Mouse (Mus musculus) spleen, postnatal 36 days (tissue): ENCODE data around the gene Rai14.
A peak's percentile ranks its signal among the peaks of the same experiment; 100 is the strongest.

Experiments
- DNase-seq, 2 experiments: peaks; one replicate each; pipeline ENCODE4 v3.0.0; 2022; ENCODE audit warnings: low spot score in 2 of 2, mixed read lengths in 1 of 2

Rai14 gene

DNA sequence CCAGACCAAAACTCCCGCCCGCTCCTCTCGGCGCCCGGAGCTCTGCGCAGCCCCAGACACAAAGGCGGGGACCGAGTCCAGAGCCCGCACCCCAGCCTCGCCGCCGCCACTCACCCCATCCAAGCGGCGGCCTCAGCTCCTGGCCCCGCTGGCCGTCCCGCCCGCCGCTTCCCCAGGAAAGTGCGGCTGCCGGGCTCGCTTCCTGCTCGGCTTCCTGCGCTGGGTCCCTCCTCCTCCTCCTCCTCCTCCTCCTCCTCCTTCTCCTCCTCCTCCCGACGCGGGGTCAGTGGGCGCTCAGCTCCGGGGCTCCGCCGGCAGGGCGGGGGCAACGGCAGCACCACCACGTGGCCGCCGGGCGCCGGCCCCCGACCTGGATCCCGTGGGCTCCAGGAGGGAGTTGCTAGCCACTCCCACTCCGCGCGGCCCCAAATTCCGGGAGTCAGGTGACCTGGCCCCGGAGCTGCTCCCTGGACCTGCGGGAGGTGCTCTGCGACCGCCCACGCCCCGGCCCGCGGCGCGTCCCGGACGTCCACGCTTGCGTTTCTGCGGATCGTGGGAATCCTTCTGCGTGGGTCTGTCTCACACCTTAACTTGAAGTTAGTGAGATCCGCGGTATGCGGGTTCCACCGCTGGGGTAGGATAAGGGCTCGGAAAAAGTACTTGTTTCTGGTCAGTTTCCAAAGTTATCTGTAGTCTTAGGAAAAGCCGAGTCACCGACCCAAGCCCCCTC lies at the start of gene Rai14:
Gene Rai14 (minus strand): TSS at position 216 of the 730 bp plus-strand sequence.
- peak; percentile 4 to 7 for DNase-seq

- no peak for DNase-seq
Measured at GRCm38 (mm10) chr15:10761441-10761840, 47.0 kb upstream of the Rai14 start.

DNA sequence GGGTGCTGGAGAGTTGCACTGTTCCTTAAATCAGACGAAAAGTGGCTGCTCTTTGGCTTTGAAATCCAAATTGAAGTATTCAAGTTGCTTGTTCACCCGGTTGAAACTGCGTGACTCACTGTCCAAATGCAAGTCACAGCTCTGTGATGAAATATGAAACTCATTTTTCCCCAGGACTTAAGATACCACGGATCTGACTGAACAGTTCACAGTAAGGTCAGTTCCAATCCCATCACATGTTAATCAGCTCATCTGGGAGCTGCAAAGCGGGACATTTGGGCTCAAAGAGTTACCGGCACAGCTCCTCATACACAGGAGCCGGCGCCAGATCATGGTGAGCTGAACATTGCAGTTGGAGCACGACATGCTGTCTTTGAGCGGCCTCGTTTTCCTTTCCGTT lies 45.6 kb upstream of the Rai14 start:
- no peak for DNase-seq

DNA sequence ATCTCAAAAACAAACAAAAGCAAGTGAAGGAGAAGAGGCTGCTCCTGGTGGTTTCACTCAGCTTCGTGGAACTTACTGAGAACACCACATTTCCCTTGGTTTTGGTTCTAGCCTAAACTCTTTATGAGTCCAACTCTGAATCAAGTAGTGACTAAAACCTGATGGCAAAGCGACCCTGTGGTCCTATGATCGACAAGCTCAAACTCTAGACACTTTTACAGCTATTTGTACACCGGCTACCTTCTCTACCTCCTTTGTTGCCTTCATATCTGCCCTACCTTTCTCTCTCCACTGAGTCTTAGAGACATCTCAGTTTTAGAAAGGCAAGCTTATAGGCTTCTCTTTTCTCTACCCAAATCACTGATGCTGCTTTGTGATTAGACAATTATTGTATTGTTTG lies 45.0 kb upstream of the Rai14 start:
- DNase-seq: no peak

GRCm38 (mm10) chr15:10758808-10759207 lies 44.4 kb upstream of the Rai14 start:
- no peak for DNase-seq

GRCm38 (mm10) chr15:10751141-10751540 lies 36.7 kb upstream of the Rai14 start:
- DNase-seq: no peak

DNA sequence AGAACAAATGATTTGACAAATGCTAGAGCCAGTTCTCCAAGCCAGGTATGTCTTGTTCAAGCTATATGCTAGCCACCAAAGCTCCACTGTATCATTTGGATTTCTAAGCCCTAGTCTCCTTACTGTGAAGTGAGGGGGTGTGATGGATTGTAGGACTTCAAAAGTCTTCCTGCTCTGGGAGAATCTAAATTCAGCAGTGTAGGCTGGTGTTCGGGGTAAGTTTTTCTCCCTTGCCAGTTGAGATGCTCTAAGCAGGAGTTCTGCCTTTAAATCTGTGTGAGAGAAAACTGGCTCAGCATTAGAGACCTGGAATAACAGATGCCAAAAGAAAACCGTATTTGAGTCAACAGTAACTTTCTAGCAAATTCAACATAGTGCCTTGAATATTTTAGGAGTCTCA lies 35.9 kb upstream of the Rai14 start:
- no peak for DNase-seq

GRCm38 (mm10) chr15:10749678-10750077 lies 35.3 kb upstream of the Rai14 start:
- no peak for DNase-seq

GRCm38 (mm10) chr15:10747638-10748037 lies 33.2 kb upstream of the Rai14 start:
- no peak for DNase-seq

- no peak for DNase-seq
Measured at GRCm38 (mm10) chr15:10747226-10747625, 32.8 kb upstream of the Rai14 start.

- DNase-seq: no peak
Measured at GRCm38 (mm10) chr15:10746303-10747051, 32.1 kb upstream of the Rai14 start.

DNA sequence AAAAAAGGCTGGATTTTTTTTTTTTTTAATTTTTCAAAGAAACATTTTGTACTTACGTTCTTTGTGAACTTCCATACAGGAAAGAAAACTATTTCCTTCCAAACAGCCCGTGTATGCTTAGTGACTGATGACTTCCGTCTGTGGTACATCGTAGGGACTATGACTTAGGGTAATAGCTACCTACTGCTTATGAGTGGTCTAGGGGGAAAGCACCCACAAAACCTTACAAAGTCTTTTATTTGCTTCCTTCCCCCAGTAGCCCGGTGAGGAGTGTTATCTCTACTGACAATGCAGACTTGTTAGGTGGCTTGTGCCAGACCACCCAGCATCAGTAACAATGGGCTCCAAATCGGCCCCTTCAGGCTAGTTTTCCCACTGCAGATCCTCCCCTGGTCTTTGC lies 28.0 kb upstream of the Rai14 start:
- no peak for DNase-seq

DNA sequence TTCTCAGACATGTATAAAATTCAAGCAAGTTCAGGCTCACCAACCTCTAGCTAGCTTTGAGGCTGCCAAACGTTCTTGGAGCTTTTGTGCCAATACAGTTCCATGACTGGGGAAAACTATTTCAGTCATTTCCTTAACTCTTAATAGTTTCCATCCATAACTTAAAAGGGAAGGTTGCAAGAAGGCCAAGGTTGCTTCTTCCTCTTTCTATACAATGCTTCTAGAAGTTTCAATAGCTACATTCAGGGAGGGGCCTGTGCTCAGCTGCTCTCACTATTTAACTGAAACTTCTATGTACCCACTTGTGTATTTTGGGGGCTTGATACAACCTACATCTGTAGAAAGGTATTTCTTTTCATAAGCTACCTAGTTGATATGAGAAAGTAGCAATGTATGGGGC lies 24.9 kb upstream of the Rai14 start:
- DNase-seq: no peak

GRCm38 (mm10) chr15:10738354-10739142 lies 24.1 kb upstream of the Rai14 start:
- DNase-seq: no peak

- no peak for DNase-seq
Measured at GRCm38 (mm10) chr15:10735948-10736347, 21.5 kb upstream of the Rai14 start.

DNA sequence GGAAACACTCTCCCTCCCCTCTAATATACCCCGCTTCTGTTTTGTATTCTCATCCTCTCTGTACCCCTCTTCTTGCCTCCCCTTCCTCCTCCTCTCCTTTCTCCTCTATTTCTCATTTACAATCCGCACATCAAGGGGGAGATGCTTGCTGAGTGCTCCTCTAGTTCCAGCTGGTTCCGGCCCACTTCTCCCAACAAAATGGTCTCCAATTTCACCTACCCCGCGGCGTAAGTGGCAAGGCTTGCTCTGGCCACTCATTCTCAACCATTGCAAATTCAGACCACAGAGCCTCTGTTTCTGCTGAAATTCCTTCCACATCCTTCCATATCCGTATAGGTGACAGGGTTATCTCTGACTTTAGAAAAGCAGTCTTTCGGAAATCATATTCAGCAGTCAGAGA lies 20.8 kb upstream of the Rai14 start:
- DNase-seq: no peak

- no peak for DNase-seq
Measured at GRCm38 (mm10) chr15:10731398-10731797, 17.0 kb upstream of the Rai14 start.

DNA sequence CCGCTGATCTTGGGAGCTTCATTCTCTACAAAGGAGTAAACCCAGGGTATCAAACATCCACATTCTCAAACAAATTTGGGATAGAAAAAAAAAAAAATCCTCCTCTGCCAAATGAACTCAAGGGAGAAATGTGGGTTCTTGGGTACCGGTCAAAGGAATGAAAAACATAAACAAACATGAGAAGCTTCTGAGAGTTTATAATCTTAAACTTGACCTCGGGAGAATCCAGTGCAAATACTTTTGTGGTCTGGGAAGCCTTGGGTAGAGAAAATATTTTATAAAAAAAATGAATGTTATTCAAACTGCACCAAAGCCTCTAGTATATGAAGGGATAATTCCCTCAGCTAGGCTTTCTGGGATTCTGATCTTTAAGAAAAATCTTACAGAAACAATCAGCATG lies 11.8 kb upstream of the Rai14 start:
- no peak for DNase-seq

DNA sequence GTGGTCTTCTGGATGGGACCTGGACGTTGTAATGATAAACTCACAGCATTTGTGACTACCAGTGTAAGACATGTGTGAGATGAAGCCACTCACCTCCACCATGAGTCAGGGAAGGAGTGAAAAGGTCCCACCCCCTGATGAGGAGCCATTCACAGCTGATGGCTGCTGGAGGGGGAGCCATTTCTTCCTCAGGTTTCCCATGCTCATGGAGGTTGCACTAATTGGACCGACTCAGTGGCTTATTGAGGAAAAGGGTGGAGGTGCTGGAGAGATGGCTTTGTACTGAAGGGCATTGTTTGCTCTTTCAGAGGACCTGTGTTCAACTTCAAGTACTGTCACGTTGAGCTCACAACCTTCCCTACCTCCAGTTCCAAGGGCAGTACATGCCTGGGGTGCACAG lies 10.4 kb upstream of the Rai14 start:
- DNase-seq: no peak

DNA sequence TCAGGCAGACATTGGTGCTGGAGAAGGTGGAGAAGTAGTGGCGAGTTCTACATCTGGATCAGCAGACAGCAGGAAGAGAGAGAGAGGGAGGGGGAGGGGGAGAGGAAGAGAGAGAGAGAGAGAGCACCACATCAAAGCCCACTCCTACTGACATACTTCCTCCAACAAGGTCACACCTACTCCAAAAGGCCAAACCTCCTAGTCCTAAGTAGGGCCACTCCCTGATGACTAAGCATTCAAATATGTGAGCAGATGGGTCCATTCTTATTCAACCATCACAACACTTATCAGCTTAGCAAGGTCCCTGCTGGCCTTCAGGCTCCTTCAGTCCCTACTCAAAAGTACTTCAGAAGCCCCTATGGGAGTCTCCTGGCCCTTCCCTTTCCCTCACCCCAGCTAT lies 9.1 kb upstream of the Rai14 start:
- DNase-seq: no peak

GRCm38 (mm10) chr15:10722629-10723339 lies 8.4 kb upstream of the Rai14 start:
- no peak for DNase-seq

DNA sequence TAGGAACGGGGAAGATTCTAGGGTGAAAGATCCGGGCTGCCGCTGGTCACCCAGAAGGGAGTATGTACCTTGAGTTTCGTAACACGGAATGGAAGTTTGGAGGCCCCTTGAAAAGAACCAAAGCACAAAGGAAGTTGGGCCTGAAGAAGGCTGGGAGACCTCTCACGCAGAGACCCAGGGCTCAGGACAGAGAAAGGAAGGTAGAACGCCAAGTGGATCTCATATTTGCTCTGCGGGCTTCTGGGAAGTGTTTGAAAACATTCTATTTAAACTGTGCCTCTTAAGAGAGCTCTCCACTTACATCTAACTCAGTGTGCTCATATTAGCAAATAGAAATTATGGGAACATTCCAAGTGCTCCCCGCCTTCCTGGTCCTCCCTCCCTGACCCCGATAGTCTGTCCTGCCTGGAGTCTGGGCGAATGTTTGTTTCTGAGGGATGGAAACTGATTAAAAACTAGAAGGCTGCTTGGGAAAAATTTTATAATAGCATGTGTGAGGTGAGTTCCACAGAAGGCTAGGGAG lies 6.9 kb upstream of the Rai14 start:
- no peak for DNase-seq
